Mouse (Mus musculus): Measurements from ENCODE around the gene Defa17.
"Not testable (repeated sequence)": the region's sequence is repeated elsewhere in the genome, so short reads cannot be mapped to it uniquely, and the experiment has no call there.

The Defa17 gene

DNA sequence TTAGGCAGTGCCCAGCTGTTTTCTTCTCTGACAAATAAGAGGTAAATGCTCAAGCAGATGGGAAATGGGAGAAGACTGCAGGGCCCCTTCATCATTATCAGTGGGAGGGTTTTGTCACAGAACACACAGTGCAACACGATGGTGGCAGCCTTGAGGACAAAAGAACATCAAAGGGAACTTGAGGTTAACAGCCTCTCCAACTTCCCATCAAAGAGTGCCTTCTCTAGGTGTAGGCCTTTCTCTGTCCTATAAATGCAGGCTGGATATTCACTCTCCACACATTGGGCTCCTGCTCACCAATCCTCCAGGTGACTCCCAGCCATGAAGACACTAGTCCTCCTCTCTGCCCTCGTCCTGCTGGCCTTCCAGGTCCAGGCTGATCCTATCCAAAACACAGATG lies at the start of gene Defa17:
TSS of gene Defa17 (plus strand) at position 301 of the 400 bp plus-strand sequence.
- not testable (repeated sequence) for DNase-seq (ENCODE audit: low read depth)

DNA sequence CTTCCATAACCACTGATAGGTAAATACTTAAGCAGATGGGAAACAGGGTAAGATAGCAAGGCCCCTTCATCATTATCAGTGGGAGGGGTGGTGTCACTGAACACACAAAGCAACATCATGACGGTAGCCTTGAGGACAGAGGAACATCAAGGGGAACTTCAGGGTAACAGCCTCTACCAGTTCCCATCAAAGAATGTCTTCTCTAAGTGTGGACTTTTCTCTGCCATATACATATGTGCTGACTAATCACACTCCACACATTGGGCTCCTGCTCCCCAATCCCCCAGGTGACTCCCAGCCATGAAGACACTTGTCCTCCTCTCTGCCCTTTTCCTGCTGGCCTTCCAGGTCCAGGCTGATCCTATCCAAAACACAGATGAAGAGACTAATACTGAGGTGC lies 37.7 kb upstream of the Defa17 start, which contains the start of gene Defa26:
TSS of gene Defa26 (plus strand) at position 301 of the 400 bp plus-strand sequence.
- DNase-seq (ENCODE audit: low read depth): not testable (repeated sequence)

DNA sequence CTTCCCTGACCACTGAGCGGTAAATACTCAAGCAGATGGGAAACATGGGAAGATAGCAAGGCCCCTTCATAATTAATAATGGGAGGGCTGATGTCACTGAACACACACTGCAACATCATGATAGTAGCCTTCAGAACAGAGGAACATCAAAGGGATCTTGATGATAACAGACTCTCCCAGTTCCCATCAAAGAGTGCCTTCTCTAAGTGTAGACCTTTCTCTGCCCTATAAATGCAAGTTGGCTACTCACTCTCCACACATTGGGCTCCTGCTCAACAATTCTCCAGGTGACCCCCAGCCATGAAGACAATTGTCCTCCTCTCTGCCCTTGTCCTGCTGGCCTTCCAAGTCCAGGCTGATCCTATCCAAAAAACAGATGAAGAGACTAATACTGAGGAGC lies 9.9 kb downstream of the Defa17 start, which contains the start of gene Defa34:
TSS of gene Defa34 (plus strand) at position 301 of the 400 bp plus-strand sequence.
- not testable (repeated sequence) for DNase-seq (ENCODE audit: low read depth)

DNA sequence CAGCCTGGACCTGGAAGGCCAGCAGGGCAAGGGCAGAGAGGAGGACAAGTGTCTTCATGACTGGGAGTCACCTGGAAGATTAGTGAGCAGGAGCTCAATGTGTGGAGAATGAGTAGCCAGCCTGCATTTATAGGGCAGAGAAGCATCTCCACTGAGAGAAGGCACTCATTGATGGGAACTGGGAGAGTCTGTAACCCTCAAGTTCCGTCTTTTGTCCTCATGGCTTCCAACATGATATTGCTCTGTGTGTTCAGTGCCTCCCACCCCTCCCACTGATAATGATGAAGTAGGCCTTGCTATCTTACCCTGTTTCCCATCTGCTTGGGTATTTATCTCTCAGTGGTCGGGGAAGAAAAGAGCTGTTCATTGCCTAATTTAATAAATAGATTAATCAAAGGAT lies 48.0 kb downstream of the Defa17 start, which contains the start of gene AY761184:
TSS of gene AY761184 (minus strand) at position 101 of the 400 bp plus-strand sequence.
- not testable (repeated sequence) for DNase-seq (ENCODE audit: low read depth)

Data from fibroblast of lung, adult 2 months (primary cell).